Mouse (Mus musculus): Measurements from ENCODE around the gene Emp1.

DNA sequence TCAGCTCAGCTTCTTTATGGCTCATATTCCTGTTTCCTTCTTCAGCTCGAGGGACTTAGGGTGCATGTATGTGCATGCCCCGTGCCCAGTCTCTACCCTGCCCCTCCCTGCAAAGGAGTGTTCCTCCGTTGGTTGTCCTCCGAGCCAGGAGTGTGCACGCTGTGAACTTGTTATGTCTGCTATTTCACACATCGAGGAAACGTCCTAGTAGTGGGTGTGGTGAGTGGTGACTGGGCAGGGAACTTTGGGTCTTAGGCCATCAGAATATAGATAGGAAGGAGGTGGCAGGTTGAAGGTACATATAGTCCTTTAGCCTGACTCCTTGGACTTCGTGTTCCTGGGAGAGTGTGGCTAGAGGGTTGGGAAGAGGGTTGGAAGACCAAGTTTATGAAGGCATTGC is 26.4 kb downstream of the Emp1 start:
- TF ChIP-seq TCF3 (IDR thresholded peaks at IDR 0.05; ENCODE audit: insufficient read length, low read depth) (no peak), POLR2A (IDR thresholded peaks at IDR 0.05; ENCODE audit: insufficient read length, low read depth) (no peak), USF1 (IDR thresholded peaks at IDR 0.05; ENCODE audit: low read depth) (no peak), MYOG (IDR thresholded peaks at IDR 0.05; ENCODE audit: control insufficient read depth in 1 of 3, insufficient read depth in 1 of 3, insufficient read length in 2 of 3, low read depth in 2 of 3) (no peak), CEBPB (IDR thresholded peaks at IDR 0.05; ENCODE audit: insufficient read depth, poor library complexity, severe bottlenecking) (no peak), TCF12 (IDR thresholded peaks at IDR 0.05; ENCODE audit: insufficient read depth, poor library complexity, severe bottlenecking) (no peak), POLR2AphosphoS2 (IDR thresholded peaks at IDR 0.05; ENCODE audit: insufficient read length, low read depth) (no peak), MYOD1 (IDR thresholded peaks at IDR 0.05; ENCODE audit: control insufficient read depth in 1 of 3, insufficient read length in 2 of 3, low read depth in 2 of 3) (no peak), MAX (IDR thresholded peaks at IDR 0.05; ENCODE audit: low read depth) (no peak), REST (IDR thresholded peaks at IDR 0.05; ENCODE audit: insufficient read depth, insufficient read length) (no peak)
